Mouse (Mus musculus) frontal cortex, adult (tissue): ENCODE measurements around the gene Mup5.
A peak's percentile ranks its signal among the peaks of the same experiment; 100 is the strongest.
"Not testable (repeated sequence)": the region's sequence is repeated elsewhere in the genome, so short reads cannot be mapped to it uniquely, and the experiment has no call there.

Experiments used
- ATAC-seq: cut with Nextera tagmentation; 2 replicates; pipeline ENCODE4 v1.9.2; 2017; ENCODE audit warnings: mild to moderate bottlenecking, moderate library complexity, mixed read lengths; ENCODE audit not compliant: low TSS enrichment

Gene Mup5

GRCm38 (mm10) chr4:61834952-61835708 is at the start of gene Mup5:
TSS of gene Mup5 (minus strand) at chr4:61835233.
- peak; percentile 99 for ATAC-seq

DNA sequence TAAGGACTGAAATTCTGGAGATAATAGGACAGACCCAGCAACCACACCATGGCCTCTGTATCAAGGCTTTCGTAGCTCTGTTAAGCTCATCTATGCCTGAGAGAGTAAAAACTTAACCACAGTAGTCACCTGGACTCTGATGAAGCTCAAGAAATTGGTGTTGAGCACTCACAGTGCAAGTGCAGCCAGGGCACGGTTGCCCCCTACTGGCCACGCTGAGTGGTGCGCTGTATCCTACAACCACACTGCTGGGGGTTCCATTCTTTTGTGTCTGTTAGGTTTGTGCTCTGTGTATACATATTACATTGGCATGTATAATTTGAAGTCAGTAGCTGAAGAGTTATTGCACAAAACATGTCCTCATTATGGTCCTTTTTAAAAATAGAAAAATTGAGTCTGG is 23.1 kb upstream of the Mup5 start:
- peak; percentile 62; the same call in 1 of the 2 replicates for ATAC-seq

DNA sequence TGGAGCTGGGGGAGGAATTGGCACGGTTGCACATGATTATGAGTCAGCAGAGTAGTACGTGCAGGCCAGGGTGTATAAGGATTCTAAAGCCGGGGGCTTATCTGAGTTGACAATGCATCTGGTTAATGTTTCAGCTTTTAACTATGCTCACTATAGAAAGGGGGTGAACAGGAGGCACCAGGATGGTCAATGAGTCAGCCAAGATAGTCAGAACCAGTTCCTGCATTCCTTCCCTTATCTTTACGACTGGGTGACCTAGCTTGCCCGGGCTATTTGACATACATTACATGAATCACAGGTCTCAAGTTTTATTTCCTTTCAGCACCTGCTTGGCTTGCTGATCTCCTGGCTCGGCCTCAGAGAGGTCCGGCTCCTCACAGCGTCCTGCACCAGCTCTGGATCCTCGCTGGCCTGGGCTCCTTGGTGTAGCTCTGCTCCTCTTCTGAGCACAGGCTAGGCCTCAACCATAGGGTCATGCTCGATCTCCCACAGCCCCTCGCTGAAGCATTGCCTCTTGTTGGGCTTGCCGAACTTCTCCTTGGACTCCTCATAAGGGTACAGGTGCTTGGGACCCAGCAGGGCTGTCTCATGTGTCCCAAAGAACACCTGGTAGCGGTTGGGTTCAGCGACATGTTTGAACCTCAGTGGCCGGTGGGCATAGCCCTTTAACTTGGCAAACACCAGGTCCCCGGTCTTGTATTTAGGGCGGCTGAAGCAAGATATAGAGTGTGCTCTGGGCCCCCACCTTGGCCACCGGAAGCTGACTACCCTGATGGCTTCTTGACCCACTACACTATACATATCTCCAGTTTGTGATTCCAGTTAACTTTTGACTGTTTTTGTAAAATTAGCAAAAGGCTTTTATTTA is 21.0 kb upstream of the Mup5 start:
- no peak for ATAC-seq

DNA sequence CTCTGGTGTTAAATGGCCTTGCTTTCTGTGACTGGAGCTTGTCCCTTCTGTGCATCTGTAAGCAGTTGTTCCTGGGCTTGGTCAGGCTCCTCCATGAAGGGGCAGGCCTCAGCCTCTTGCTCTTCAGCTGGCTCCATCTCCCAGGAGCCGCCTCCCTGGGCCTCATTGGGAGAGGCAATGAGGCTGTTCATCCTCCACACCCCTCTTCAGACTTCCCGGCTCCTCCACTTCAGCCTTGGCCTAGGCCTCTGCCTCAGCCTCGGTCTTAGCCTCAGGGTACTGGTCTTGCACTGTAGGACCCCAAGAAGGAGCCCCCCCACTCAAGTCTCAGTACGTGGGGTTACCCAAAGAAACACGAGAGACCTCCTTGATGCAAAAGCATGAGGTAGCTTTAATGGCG is 20.3 kb upstream of the Mup5 start:
- no peak for ATAC-seq

- ATAC-seq: no peak
These were observed 9.9 kb upstream of the Mup5 start for GRCm38 (mm10) chr4:61844758-61845455.

DNA sequence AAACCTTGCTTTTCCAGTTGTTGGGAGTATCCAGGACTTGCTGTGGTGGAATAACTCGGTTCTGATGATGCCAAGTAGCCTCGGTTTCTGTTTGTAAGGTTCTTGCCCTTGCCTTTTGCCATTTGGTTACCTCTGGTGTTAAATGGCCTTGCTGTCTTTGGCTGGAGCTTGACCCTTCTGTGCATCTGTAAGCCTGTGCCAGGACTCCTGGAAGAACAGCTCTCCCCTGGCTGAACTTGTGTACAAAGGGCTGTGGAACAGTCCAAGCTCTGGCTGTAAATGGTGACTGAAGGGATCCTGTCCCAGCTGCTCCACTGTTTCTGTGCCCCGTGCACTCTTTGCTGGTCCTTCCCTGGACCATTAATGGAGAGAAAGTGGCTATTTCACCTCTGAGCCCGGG is 5.8 kb downstream of the Mup5 start:
- ATAC-seq: no peak

DNA sequence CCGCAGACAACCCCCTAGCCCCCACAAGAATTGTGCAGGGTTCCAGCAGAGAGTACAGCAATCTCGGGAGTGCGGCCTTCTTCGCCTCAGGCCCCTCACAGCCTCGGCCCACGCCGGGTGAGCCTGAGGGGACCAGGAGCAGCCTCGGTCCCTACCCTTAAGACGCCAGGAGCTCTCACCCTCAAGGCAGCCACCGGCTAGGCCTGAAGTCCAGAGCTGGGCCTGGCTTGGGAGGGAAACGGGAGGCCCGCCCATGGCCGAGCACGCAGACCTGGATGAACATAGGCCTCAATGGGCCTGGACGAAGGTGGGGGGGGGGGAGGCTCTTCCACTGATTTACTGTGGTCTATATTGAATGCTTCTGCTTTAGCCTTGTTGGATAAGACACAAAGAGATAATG is 11.8 kb downstream of the Mup5 start:
- no peak for ATAC-seq

DNA sequence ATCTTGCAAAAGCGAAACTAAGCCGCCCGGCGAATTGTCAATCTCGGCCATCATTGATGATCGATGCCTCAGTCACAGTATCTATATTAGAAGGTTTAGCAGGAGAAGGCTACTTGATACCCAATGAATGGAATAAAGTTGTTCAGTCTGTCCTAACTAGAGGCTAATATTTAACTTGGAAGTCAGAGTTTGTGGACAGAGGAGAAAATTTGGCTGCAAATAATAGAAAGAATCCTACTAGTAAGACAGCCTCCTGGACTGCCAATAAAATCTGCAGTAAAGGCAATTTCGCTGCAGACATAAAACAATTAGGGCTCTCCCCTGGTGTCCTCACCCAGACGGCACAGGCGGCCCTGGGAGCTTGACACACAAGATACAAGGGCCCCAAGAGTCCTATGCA is 12.5 kb downstream of the Mup5 start:
- ATAC-seq: not testable (repeated sequence)

- no peak for ATAC-seq
These were observed 19.4 kb downstream of the Mup5 start for GRCm38 (mm10) chr4:61815602-61816001.

DNA sequence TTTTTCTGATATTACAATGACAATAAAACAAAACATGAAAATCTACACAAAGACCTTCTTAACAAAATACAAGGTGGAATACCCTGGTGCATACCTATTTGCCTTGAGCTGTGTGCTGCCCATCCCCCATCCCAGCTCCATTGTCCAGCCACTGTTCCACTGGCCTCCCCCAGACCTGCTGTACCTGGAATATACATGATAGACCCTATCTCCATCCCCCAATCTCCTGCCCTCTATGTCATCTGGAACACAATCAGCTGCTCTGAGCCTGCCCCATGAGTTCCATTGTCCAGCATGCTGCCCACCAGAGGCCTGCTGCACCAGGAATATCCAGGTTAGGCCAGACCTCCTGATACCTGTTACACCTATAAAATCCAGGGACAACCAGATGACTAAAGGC is 21.6 kb downstream of the Mup5 start:
- no peak for ATAC-seq

- ATAC-seq: peak; percentile 74
These were observed 23.8 kb downstream of the Mup5 start for GRCm38 (mm10) chr4:61811193-61811592.

DNA sequence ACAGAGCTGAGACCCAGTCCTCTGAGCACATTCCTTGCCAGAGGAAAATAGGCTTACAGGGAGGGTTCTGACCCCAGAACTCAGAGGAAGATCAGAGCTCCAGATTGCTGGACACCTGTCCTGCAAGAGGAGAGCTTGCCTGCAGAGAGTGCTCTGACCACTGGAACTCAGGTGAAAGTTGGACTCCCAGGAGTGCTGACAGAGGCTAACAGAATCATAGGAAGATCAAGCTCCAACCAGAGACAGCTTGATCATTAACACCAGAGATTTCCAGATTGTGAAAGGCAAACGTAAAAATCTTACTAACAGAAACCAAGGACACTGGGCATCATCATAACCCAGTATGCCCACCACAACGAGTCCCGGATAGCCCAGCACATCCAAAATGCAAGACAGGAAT is 26.1 kb downstream of the Mup5 start:
- ATAC-seq: not testable (repeated sequence)

DNA sequence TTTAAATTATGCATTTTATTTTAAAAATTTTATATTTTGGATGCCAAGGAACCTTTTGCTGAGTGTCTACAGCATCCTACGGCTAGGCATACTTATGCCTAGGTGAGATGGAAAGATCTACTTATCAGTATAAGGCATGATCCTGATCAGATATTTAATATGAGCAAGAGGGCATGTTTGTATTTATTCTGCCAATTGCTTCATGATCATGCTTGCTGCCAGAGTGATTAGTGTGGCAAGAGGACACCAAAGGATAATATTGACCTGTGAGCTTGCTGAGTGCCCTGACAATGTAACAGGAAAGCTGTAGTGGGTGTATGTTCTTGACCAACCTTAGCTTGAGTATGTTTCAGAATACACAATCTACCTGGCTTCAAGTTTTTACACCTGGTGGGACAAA is 45.3 kb downstream of the Mup5 start:
- not testable (repeated sequence) for ATAC-seq

DNA sequence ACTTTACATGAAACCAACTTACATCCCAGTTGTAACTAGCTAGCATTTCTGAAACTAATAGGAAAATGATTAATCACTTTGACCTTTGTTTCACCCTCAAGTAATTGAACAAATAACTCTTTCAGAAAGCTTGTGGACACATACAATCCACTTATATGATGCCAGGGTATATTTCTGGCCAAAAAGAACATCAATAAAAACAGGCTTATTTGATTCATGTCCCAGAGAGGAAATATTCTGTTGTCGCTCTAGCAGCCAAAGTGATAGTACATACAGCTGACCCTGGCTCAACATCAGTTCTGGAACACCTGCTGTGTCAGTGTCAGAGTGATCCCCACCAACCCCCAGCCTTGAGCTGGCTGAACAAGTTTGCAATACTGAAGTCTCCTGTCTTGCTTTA is 50.8 kb downstream of the Mup5 start:
- ATAC-seq: not testable (repeated sequence)

GRCm38 (mm10) chr4:61782169-61782568 is 52.9 kb downstream of the Mup5 start, which contains the start of gene Mup19:
TSS of gene Mup19 (minus strand) at chr4:61782269.
- not testable (repeated sequence) for ATAC-seq
